Mouse (Mus musculus): ENCODE measurements around the gene Aldh18a1. TPM values are rescaled to one million over a fixed set of nuclear protein-coding genes. Genes with fewer than 3 reads are reported as not detected.

The Aldh18a1 gene
- polyA plus RNA-seq (2015; fragmentation: Nextera tagmentation; extraction: Ambion mirVana), result 58.9 and 60.4 TPM in 2 replicates

DNA sequence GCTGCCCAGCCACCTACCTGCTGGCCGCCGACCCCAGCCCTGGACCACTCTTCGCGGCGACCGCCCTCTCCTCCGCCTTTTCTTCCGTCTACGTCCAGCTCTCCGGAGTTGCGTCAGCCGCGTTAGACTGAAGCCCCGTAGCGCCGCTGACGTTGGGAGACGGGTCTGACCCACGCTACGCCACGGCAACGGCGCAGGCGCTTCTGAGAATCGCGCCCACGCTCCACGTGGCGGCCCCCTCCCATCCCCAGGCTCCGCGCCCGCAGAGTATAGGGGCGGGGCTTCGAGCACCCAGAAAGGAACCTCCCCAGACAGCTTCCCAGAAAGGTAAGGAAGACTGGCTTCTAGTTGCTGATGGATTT lies at the start of gene Aldh18a1:
Aldh18a1 (minus strand) TSS at position 171 of the 362 bp plus-strand sequence.
- Histone ChIP-seq H3K9me3 (ENCODE audit: low read length) (no peaks in the 10 kb centered on the region), H3K27ac (ENCODE audit: low read length) (peak within 1 kb of the TSS; percentile 36; the same call in 1 of the 2 replicates), H3K27me3 (ENCODE audit: insufficient read depth, low read length) (no peaks in the 10 kb centered on the region), H3K36me3 (ENCODE audit: insufficient read depth, low read length) (no peaks in the 10 kb centered on the region), H3K4me2 (replicated peaks; ENCODE audit: low read depth, low read length) (peak within 1 kb of the TSS; percentile 76), H3K4me3 (ENCODE audit: low read length) (peak within 1 kb of the TSS; percentile 85), H3K4me1 (ENCODE audit: insufficient read depth, low read length) (peaks cover 9% of the 10 kb centered on the region; the same call in 1 of the 2 replicates), H3K9ac (replicated peaks; ENCODE audit: low read length) (peak within 1 kb of the TSS; percentile 72)
- WGBS, result under 1% methylated on average over 34 of the region's 34 CpGs
- peak; percentile 96 for ATAC-seq (ENCODE audit: low FRiP score, low TSS enrichment)

DNA sequence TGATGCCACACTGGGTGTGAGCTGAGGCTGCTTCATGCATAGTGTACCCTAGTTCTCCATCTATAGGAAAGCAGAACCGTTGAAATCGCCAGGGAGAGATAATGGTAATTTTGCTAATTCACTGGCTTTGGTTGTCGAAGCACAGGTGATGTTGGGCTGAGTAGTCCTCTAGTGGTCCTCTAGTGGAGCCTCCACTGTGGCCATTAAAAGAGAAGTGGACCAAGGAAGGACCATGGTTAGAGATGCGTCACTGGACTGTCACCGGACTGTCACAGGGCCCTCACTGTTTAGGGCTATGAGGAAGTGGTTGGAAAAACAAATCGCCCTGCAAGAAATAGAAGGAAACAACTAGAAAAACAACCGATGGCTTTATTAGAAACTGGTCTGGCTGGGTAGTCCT lies 49.3 kb upstream of the Aldh18a1 start:
- ATAC-seq (ENCODE audit: low FRiP score, low TSS enrichment), result no peak
- Histone ChIP-seq H3K27ac (ENCODE audit: low read length) (peak overlapping the region; percentile 69), H3K9ac (replicated peaks; ENCODE audit: low read length) (no peak overlapping the region), H3K27me3 (ENCODE audit: insufficient read depth, low read length) (no peaks in the 10 kb centered on the region), H3K36me3 (ENCODE audit: insufficient read depth, low read length) (no peaks in the 10 kb centered on the region), H3K4me3 (ENCODE audit: low read length) (no peak overlapping the region), H3K9me3 (ENCODE audit: low read length) (no peaks in the 10 kb centered on the region), H3K4me1 (ENCODE audit: insufficient read depth, low read length) (no peaks in the 10 kb centered on the region), H3K4me2 (replicated peaks; ENCODE audit: low read depth, low read length) (no peak overlapping the region)
- WGBS, result 73% methylated on average over 7 of the region's 7 CpGs

DNA sequence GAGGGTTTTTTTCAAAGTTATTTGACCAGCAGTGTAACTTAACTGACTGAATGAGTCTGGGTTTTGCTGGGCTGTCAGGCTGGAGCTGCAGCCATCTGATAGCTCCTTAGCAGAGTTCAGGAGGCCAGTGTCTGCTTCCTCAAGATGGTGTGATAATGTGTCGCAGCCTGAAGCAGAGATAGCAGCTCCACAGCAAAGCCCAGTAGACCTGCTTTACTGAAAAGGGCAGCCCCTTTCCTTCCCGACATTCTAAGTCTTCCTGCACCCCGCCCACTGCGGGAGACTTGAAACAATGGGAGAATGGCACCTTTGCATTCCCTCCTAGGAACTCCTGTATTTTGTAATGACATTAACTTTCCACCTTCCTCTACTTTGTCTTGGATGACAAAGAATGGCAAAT lies 48.8 kb upstream of the Aldh18a1 start:
- 57% methylated on average over 4 of the region's 4 CpGs for WGBS
- H3K27ac ChIP-seq (ENCODE audit: low read length), result peak overlapping the region; percentile 69
- ATAC-seq (ENCODE audit: low FRiP score, low TSS enrichment), result 0 out of 2 replicates have a peak, but pooled peaks have one; percentile 35
- no peaks in the 10 kb centered on the region for H3K4me1 ChIP-seq (ENCODE audit: insufficient read depth, low read length)
- H3K27me3 ChIP-seq (ENCODE audit: insufficient read depth, low read length), result no peaks in the 10 kb centered on the region
- no peaks in the 10 kb centered on the region for H3K9me3 ChIP-seq (ENCODE audit: low read length)
- H3K4me2 ChIP-seq (replicated peaks; ENCODE audit: low read depth, low read length), result no peak overlapping the region
- H3K9ac ChIP-seq (replicated peaks; ENCODE audit: low read length), result no peak overlapping the region
- H3K4me3 ChIP-seq (ENCODE audit: low read length), result no peak overlapping the region
- H3K36me3 ChIP-seq (ENCODE audit: insufficient read depth, low read length), result no peaks in the 10 kb centered on the region

DNA sequence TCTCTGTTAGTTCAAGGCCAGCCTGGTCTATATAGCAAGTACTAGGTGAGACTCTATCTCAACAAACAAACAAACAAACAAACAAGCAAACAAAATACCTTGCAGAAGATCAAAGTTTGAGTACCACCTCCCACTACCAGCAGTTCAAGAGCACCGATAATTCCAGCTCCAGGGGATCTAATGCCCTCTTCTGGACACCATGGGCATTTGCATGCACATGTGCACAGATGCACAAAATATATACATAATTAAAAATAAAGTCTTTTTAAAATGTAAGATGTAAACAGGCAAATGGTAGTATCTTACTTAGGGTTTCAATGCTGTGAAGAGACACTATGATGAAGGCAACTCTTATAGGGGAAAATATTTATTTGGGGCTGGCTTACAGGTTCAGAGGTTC lies 44.9 kb upstream of the Aldh18a1 start:
- Histone ChIP-seq H3K27me3 (ENCODE audit: insufficient read depth, low read length) (no peaks in the 10 kb centered on the region), H3K27ac (ENCODE audit: low read length) (no peak overlapping the region), H3K4me1 (ENCODE audit: insufficient read depth, low read length) (no peaks in the 10 kb centered on the region), H3K9ac (replicated peaks; ENCODE audit: low read length) (no peak overlapping the region), H3K4me2 (replicated peaks; ENCODE audit: low read depth, low read length) (no peak overlapping the region), H3K36me3 (ENCODE audit: insufficient read depth, low read length) (no peaks in the 10 kb centered on the region), H3K9me3 (ENCODE audit: low read length) (no peaks in the 10 kb centered on the region), H3K4me3 (ENCODE audit: low read length) (no peak overlapping the region)
- WGBS, result 48% methylated on average over 1 of the region's 1 CpGs
- no peak for ATAC-seq (ENCODE audit: low FRiP score, low TSS enrichment)

DNA sequence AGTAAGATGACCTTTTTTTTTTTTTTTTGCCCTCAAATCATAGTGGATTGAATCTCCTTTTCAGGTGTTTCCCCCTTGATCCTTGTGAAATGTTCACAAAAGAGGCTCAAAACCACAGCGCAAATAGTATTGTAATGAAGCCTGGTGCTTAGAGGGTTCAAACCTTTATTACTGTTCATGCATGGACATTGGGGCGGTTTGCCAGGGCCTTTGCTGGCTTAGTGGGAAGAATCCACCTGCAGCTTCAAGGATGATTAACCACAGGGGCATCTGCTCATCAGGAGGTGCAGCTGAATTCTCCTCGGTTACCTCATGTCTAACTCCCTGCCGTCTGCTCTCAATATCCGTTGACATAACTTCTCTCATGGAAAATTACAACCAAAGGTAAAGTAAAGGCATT lies 44.4 kb upstream of the Aldh18a1 start:
- no peaks in the 10 kb centered on the region for H3K4me1 ChIP-seq (ENCODE audit: insufficient read depth, low read length)
- no peaks in the 10 kb centered on the region for H3K36me3 ChIP-seq (ENCODE audit: insufficient read depth, low read length)
- 67% methylated on average over 5 of the region's 5 CpGs for WGBS
- no peak for ATAC-seq (ENCODE audit: low FRiP score, low TSS enrichment)
- H3K4me3 ChIP-seq (ENCODE audit: low read length), result no peak overlapping the region
- no peaks in the 10 kb centered on the region for H3K27me3 ChIP-seq (ENCODE audit: insufficient read depth, low read length)
- no peak overlapping the region for H3K4me2 ChIP-seq (replicated peaks; ENCODE audit: low read depth, low read length)
- H3K9ac ChIP-seq (replicated peaks; ENCODE audit: low read length), result no peak overlapping the region
- H3K9me3 ChIP-seq (ENCODE audit: low read length), result no peaks in the 10 kb centered on the region
- no peak overlapping the region for H3K27ac ChIP-seq (ENCODE audit: low read length)

DNA sequence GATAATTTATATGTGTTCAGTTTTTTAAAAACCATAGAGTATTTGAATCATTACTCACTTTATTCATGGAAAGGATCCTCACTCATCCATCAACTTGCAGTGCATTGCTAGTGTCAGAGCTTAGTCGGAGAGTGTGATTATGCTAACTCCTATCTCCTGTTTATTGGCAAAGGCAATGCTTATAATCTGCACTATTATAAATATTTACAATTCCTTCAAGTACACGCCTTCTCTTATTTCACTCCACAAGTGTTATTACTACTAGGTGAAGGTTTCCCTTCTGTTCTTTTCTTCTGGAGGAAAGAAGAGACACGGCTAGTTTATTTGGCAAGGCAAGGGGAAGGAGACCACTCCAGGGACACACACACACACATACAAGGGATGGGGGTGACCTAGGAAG lies 43.9 kb upstream of the Aldh18a1 start:
- no peak overlapping the region for H3K4me3 ChIP-seq (ENCODE audit: low read length)
- H3K9me3 ChIP-seq (ENCODE audit: low read length), result no peaks in the 10 kb centered on the region
- WGBS, result 56% methylated on average over 3 of the region's 3 CpGs
- H3K36me3 ChIP-seq (ENCODE audit: insufficient read depth, low read length), result no peaks in the 10 kb centered on the region
- H3K27ac ChIP-seq (ENCODE audit: low read length), result no peak overlapping the region
- no peaks in the 10 kb centered on the region for H3K27me3 ChIP-seq (ENCODE audit: insufficient read depth, low read length)
- no peaks in the 10 kb centered on the region for H3K4me1 ChIP-seq (ENCODE audit: insufficient read depth, low read length)
- H3K9ac ChIP-seq (replicated peaks; ENCODE audit: low read length), result no peak overlapping the region
- H3K4me2 ChIP-seq (replicated peaks; ENCODE audit: low read depth, low read length), result no peak overlapping the region
- no peak for ATAC-seq (ENCODE audit: low FRiP score, low TSS enrichment)

DNA sequence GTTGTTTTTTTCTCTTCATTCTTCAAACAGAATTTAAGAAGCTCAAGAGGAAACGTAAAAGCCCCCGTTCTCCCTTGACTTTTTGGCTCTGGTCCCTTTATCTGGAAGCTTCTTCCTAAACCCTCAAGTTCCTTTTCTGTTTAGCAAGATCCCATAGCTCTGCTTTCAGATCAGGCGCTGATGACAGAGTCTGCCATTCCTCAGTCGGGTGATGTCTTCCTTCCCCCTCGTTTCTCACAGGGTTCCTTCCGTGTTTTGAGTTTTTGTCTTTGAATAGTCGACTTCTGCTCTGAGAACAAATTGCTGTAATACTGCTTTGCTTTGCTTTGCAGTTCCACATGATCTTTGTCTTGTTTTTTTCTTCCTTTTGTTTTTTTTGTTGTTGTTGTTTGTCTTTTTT lies 42.3 kb upstream of the Aldh18a1 start:
- no peak overlapping the region for H3K4me3 ChIP-seq (ENCODE audit: low read length)
- H3K9ac ChIP-seq (replicated peaks; ENCODE audit: low read length), result no peak overlapping the region
- ATAC-seq (ENCODE audit: low FRiP score, low TSS enrichment), result no peak
- H3K27ac ChIP-seq (ENCODE audit: low read length), result peak overlapping the region; percentile 56; the same call in 1 of the 2 replicates
- no peak overlapping the region for H3K4me2 ChIP-seq (replicated peaks; ENCODE audit: low read depth, low read length)
- no peaks in the 10 kb centered on the region for H3K27me3 ChIP-seq (ENCODE audit: insufficient read depth, low read length)
- no peaks in the 10 kb centered on the region for H3K4me1 ChIP-seq (ENCODE audit: insufficient read depth, low read length)
- H3K9me3 ChIP-seq (ENCODE audit: low read length), result no peaks in the 10 kb centered on the region
- 70% methylated on average over 7 of the region's 7 CpGs for WGBS
- H3K36me3 ChIP-seq (ENCODE audit: insufficient read depth, low read length), result no peaks in the 10 kb centered on the region

DNA sequence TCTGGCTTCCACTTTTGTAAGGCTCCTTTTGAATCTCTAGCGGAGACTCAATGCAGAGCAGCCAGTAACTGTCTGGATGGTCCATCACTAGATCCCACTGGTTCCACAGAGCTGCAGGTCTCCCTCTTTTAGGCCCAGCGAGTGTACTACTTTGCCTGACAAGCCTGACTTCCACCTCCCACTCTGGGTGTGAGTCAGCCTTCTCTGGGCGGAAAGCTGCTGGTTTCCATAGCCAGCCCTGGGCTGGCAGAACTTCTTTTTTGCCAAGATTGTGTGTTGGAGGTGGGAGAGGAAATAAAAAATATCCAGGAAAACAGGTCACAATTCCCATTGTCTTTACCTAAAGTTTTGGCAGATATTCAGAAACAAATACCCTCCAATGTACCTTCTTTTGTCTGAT lies 41.8 kb upstream of the Aldh18a1 start:
- Histone ChIP-seq H3K4me1 (ENCODE audit: insufficient read depth, low read length) (no peaks in the 10 kb centered on the region), H3K9me3 (ENCODE audit: low read length) (no peaks in the 10 kb centered on the region), H3K27ac (ENCODE audit: low read length) (peak overlapping the region; percentile 68)

DNA sequence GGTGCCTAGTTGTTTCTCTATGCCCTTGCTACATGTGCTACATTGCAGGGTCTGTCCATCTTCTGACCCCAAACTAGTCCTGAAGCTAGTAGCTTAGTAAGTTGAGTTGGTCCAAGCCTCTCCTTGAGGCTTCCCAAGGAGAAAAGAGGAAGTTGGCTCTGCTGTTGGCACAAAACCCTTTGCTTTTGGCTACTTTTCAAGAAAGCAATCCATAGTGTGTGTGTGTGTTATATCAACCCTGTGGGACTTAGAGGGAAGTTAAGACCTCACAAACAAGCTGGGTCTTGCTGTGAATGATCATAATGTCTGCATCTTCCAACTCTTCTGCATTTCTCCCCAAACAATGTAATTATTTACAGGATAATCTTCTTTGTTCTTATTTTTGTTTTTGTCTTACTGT lies 40.7 kb upstream of the Aldh18a1 start:
- no peaks in the 10 kb centered on the region for H3K36me3 ChIP-seq (ENCODE audit: insufficient read depth, low read length)
- no peaks in the 10 kb centered on the region for H3K4me1 ChIP-seq (ENCODE audit: insufficient read depth, low read length)
- no peaks in the 10 kb centered on the region for H3K9me3 ChIP-seq (ENCODE audit: low read length)
- H3K4me3 ChIP-seq (ENCODE audit: low read length), result no peak overlapping the region
- H3K27me3 ChIP-seq (ENCODE audit: insufficient read depth, low read length), result no peaks in the 10 kb centered on the region
- no peak overlapping the region for H3K9ac ChIP-seq (replicated peaks; ENCODE audit: low read length)
- H3K27ac ChIP-seq (ENCODE audit: low read length), result no peak overlapping the region
- no peak overlapping the region for H3K4me2 ChIP-seq (replicated peaks; ENCODE audit: low read depth, low read length)
- ATAC-seq (ENCODE audit: low FRiP score, low TSS enrichment), result no peak

More for the DNA sequence above, 41.8 kb upstream of the Aldh18a1 start:
- WGBS, result 73% methylated on average over 3 of the region's 3 CpGs
- no peak overlapping the region for H3K4me2 ChIP-seq (replicated peaks; ENCODE audit: low read depth, low read length)
- H3K36me3 ChIP-seq (ENCODE audit: insufficient read depth, low read length), result no peaks in the 10 kb centered on the region
- no peak overlapping the region for H3K9ac ChIP-seq (replicated peaks; ENCODE audit: low read length)
- no peak for ATAC-seq (ENCODE audit: low FRiP score, low TSS enrichment)
- H3K27me3 ChIP-seq (ENCODE audit: insufficient read depth, low read length), result no peaks in the 10 kb centered on the region
- no peak overlapping the region for H3K4me3 ChIP-seq (ENCODE audit: low read length)

DNA sequence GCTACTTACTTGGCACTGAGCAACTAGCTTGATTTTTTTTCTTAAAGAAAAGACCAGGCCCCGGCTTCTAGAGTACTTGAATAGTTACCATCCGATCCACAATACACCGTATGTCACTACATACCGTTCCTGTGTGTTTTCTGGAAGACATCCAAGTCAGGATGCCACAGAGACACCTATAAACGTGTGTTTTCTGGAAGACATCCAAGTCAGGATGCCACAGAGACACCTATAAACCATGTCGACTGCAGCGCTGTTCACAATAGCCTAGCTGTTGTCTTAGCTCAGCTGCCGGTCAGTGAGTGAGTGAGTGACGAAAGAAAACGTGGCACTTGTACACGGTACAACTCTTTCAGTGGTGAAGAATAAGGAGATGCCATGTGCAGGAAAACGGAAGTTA lies 37.7 kb upstream of the Aldh18a1 start:
- H3K4me3 ChIP-seq (ENCODE audit: low read length), result no peak overlapping the region
- H3K4me2 ChIP-seq (replicated peaks; ENCODE audit: low read depth, low read length), result no peak overlapping the region
- no peaks in the 10 kb centered on the region for H3K27me3 ChIP-seq (ENCODE audit: insufficient read depth, low read length)
- H3K9ac ChIP-seq (replicated peaks; ENCODE audit: low read length), result no peak overlapping the region
- H3K9me3 ChIP-seq (ENCODE audit: low read length), result no peaks in the 10 kb centered on the region
- no peaks in the 10 kb centered on the region for H3K36me3 ChIP-seq (ENCODE audit: insufficient read depth, low read length)
- no peak overlapping the region for H3K27ac ChIP-seq (ENCODE audit: low read length)
- WGBS, result 45% methylated on average over 12 of the region's 12 CpGs
- H3K4me1 ChIP-seq (ENCODE audit: insufficient read depth, low read length), result no peaks in the 10 kb centered on the region
- ATAC-seq (ENCODE audit: low FRiP score, low TSS enrichment), result no peak

All from kidney, embryonic 16.5 days (tissue).